Mouse (Mus musculus) embryonic facial prominence, embryonic 13.5 days (tissue): ENCODE results near the gene Sptan1. TPM values are rescaled to one million over a fixed set of nuclear protein-coding genes. Genes with fewer than 3 reads are reported as not detected.

Experiments
- ATAC-seq: fragments of 200-750 bp; cut with Nextera tagmentation; 2 replicates; pipeline ENCODE4 v1.8.0; 2017; ENCODE audit warnings: low read depth; ENCODE audit not compliant: insufficient number of reproducible peaks, insufficient read depth, low FRiP score, low TSS enrichment
- H3K27ac ChIP-seq: fragments of 300-500 bp; sonication (generic); 2 replicates; pipeline ENCODE4 v1.5.1; 2015; ENCODE audit warnings: moderate library complexity, mild to moderate bottlenecking, inconsistent platforms
- H3K27me3 ChIP-seq: fragments of 300-500 bp; sonication (generic); 2 replicates; pipeline ENCODE4 v1.6.1; 2015; ENCODE audit warnings: mild to moderate bottlenecking, inconsistent platforms
- H3K36me3 ChIP-seq: fragments of 300-500 bp; sonication (generic); 2 replicates; pipeline ENCODE4 v1.6.1; 2015; ENCODE audit warnings: mild to moderate bottlenecking, inconsistent platforms
- H3K4me1 ChIP-seq: fragments of 300-500 bp; sonication (generic); 2 replicates; pipeline ENCODE4 v1.6.1; 2015; ENCODE audit warnings: inconsistent platforms
- H3K4me2 ChIP-seq: fragments of 300-500 bp; sonication (generic); 2 replicates; pipeline ENCODE4 v1.6.1; 2015; ENCODE audit warnings: moderate library complexity, mild to moderate bottlenecking, inconsistent platforms
- H3K4me3 ChIP-seq: fragments of 300-500 bp; sonication (generic); 2 replicates; pipeline ENCODE4 v1.5.1; 2015; ENCODE audit warnings: mild to moderate bottlenecking, inconsistent platforms
- H3K9ac ChIP-seq: fragments of 300-500 bp; sonication (generic); 2 replicates; pipeline ENCODE4 v1.6.1; 2015; ENCODE audit warnings: mild to moderate bottlenecking, inconsistent platforms
- H3K9me3 ChIP-seq: fragments of 300-500 bp; sonication (generic); 2 replicates; pipeline ENCODE4 v1.6.1; 2016; ENCODE audit warnings: inconsistent platforms
- WGBS: fragments of 180-500 bp; shearing (Covaris S2); methylation state at CpG from one replicate; pipeline ENCODE4 v1.1.7; 2015; ENCODE audit warnings: mixed read lengths; 5-methylcytosine and 5-hydroxymethylcytosine counted together
- polyA plus RNA-seq: library from polyadenylated mRNA; unstranded; fragments of >200 nt; fragmentation: Nextera tagmentation; extraction: Ambion mirVana; gene quantifications from 2 replicates; pipeline ENCODE4 v1.2.1, GENCODE M21; 2015

Gene Sptan1
- polyA plus RNA-seq, 1 experiment from 2014 or later: 74.3 TPM

GRCm38 (mm10) chr2:30063235-30063634, 97.9 kb downstream of the Sptan1 start:
- peak overlapping the region; percentile 68 for H3K4me3 ChIP-seq
- peak overlapping the region; percentile 96 for H3K27ac ChIP-seq
- H3K4me1 ChIP-seq: peaks cover 37% of the 10 kb centered on the region
- ATAC-seq: no peak
- no peaks in the 10 kb centered on the region for H3K27me3 ChIP-seq
- 6% methylated on average over 8 of the region's 8 CpGs for WGBS
- H3K36me3 ChIP-seq: peaks cover 1% of the 10 kb centered on the region
- peak overlapping the region; percentile 83 for H3K4me2 ChIP-seq
- no peaks in the 10 kb centered on the region for H3K9me3 ChIP-seq
- peak overlapping the region; percentile 85 for H3K9ac ChIP-seq

GRCm38 (mm10) chr2:30063791-30064190, 98.4 kb downstream of the Sptan1 start:
- H3K27ac ChIP-seq: peak overlapping the region; percentile 96
- ATAC-seq: no peak
- peak overlapping the region; percentile 68 for H3K4me3 ChIP-seq
- H3K9ac ChIP-seq: peak overlapping the region; percentile 85
- peaks cover 42% of the 10 kb centered on the region for H3K4me1 ChIP-seq
- peak overlapping the region; percentile 83 for H3K4me2 ChIP-seq
- 7% methylated on average over 3 of the region's 3 CpGs for WGBS
- H3K36me3 ChIP-seq: peaks cover 7% of the 10 kb centered on the region
- no peaks in the 10 kb centered on the region for H3K9me3 ChIP-seq
- no peaks in the 10 kb centered on the region for H3K27me3 ChIP-seq

- Histone ChIP-seq H3K4me2 (peak overlapping the region; percentile 83), H3K27me3 (no peaks in the 10 kb centered on the region), H3K9me3 (no peaks in the 10 kb centered on the region), H3K9ac (peak overlapping the region; percentile 85; the same call in 1 of the 2 replicates), H3K4me3 (peak overlapping the region; percentile 68), H3K4me1 (peaks cover 42% of the 10 kb centered on the region), H3K36me3 (peaks cover 12% of the 10 kb centered on the region), H3K27ac (no peak overlapping the region)
- WGBS: 35% methylated on average over 3 of the region's 3 CpGs
- ATAC-seq: no peak
Observed at GRCm38 (mm10) chr2:30064298-30064697, 98.9 kb downstream of the Sptan1 start.

GRCm38 (mm10) chr2:30066046-30066901, 100.9 kb downstream of the Sptan1 start:
- under 1% methylated on average over 72 of the region's 101 CpGs for WGBS
- Histone ChIP-seq H3K27me3 (no peaks in the 10 kb centered on the region), H3K27ac (peak overlapping the region; percentile 100), H3K4me3 (peak overlapping the region; percentile 80), H3K4me1 (peaks cover 39% of the 10 kb centered on the region), H3K36me3 (peaks cover 27% of the 10 kb centered on the region), H3K9ac (peak overlapping the region; percentile 99), H3K4me2 (peak overlapping the region; percentile 62), H3K9me3 (no peaks in the 10 kb centered on the region)
- peak; percentile 93 for ATAC-seq

GRCm38 (mm10) chr2:30067031-30067888, 101.9 kb downstream of the Sptan1 start:
- H3K4me2 ChIP-seq: peak overlapping the region; percentile 62
- H3K4me1 ChIP-seq: peaks cover 36% of the 10 kb centered on the region
- under 1% methylated on average over 63 of the region's 69 CpGs for WGBS
- no peaks in the 10 kb centered on the region for H3K9me3 ChIP-seq
- ATAC-seq: peak; percentile 1; the same call in 1 of the 2 replicates
- H3K27ac ChIP-seq: peak overlapping the region; percentile 100
- no peaks in the 10 kb centered on the region for H3K27me3 ChIP-seq
- H3K4me3 ChIP-seq: peak overlapping the region; percentile 80
- peaks cover 30% of the 10 kb centered on the region for H3K36me3 ChIP-seq
- H3K9ac ChIP-seq: peak overlapping the region; percentile 99

- peaks cover 35% of the 10 kb centered on the region for H3K4me1 ChIP-seq
- 18% methylated on average over 7 of the region's 7 CpGs for WGBS
Observed at GRCm38 (mm10) chr2:30067962-30068361, 102.6 kb downstream of the Sptan1 start.

GRCm38 (mm10) chr2:30072875-30073274, 107.5 kb downstream of the Sptan1 start:
- H3K4me1 ChIP-seq: peaks cover 13% of the 10 kb centered on the region
- no peak overlapping the region for H3K9ac ChIP-seq
- no peak for ATAC-seq
- H3K9me3 ChIP-seq: no peaks in the 10 kb centered on the region
- no peak overlapping the region; the same call in 1 of the 2 replicates for H3K27ac ChIP-seq
- no peaks in the 10 kb centered on the region for H3K27me3 ChIP-seq
- 81% methylated on average over 7 of the region's 7 CpGs for WGBS
- no peak overlapping the region for H3K4me2 ChIP-seq
- H3K36me3 ChIP-seq: peaks cover 49% of the 10 kb centered on the region
- H3K4me3 ChIP-seq: no peak overlapping the region

More at GRCm38 (mm10) chr2:30067962-30068361, 102.6 kb downstream of the Sptan1 start:
- peak overlapping the region; percentile 99 for H3K9ac ChIP-seq
- no peak overlapping the region for H3K27ac ChIP-seq
- no peak for ATAC-seq
- H3K4me3 ChIP-seq: peak overlapping the region; percentile 80
- H3K9me3 ChIP-seq: no peaks in the 10 kb centered on the region
- H3K4me2 ChIP-seq: peak overlapping the region; percentile 62
- no peaks in the 10 kb centered on the region for H3K27me3 ChIP-seq
- peaks cover 37% of the 10 kb centered on the region for H3K36me3 ChIP-seq

- Histone ChIP-seq H3K27ac (no peak overlapping the region), H3K4me2 (no peak overlapping the region), H3K4me1 (peaks cover 12% of the 10 kb centered on the region), H3K9ac (no peak overlapping the region), H3K27me3 (no peaks in the 10 kb centered on the region), H3K4me3 (no peak overlapping the region), H3K9me3 (no peaks in the 10 kb centered on the region), H3K36me3 (peaks cover 47% of the 10 kb centered on the region)
- no peak for ATAC-seq
- 74% methylated on average over 3 of the region's 3 CpGs for WGBS
Observed at GRCm38 (mm10) chr2:30073285-30073684, 107.9 kb downstream of the Sptan1 start.

- Histone ChIP-seq H3K4me2 (no peak overlapping the region), H3K4me1 (peaks cover 16% of the 10 kb centered on the region), H3K36me3 (peaks cover 24% of the 10 kb centered on the region), H3K27me3 (no peaks in the 10 kb centered on the region), H3K27ac (no peak overlapping the region), H3K9me3 (no peaks in the 10 kb centered on the region), H3K4me3 (no peak overlapping the region), H3K9ac (no peak overlapping the region)
- no peak for ATAC-seq
- 89% methylated on average over 3 of the region's 3 CpGs for WGBS
Observed at GRCm38 (mm10) chr2:30075625-30076024, 110.3 kb downstream of the Sptan1 start.

- peaks cover 26% of the 10 kb centered on the region for H3K36me3 ChIP-seq
- no peak overlapping the region for H3K9ac ChIP-seq
- ATAC-seq: no peak
- 90% methylated on average over 9 of the region's 9 CpGs for WGBS
- H3K4me2 ChIP-seq: no peak overlapping the region
- H3K27ac ChIP-seq: no peak overlapping the region
- no peaks in the 10 kb centered on the region for H3K27me3 ChIP-seq
- H3K4me3 ChIP-seq: no peak overlapping the region
- peaks cover 16% of the 10 kb centered on the region for H3K4me1 ChIP-seq
- no peaks in the 10 kb centered on the region for H3K9me3 ChIP-seq
Observed at GRCm38 (mm10) chr2:30076439-30076838, 111.1 kb downstream of the Sptan1 start.

- no peak for ATAC-seq
- 58% methylated on average over 6 of the region's 6 CpGs for WGBS
- Histone ChIP-seq H3K27me3 (no peaks in the 10 kb centered on the region), H3K4me1 (peaks cover 16% of the 10 kb centered on the region), H3K9ac (peak overlapping the region; percentile 74; the same call in 1 of the 2 replicates), H3K27ac (peak overlapping the region; percentile 88), H3K4me2 (peak overlapping the region; percentile 92), H3K36me3 (peaks cover 23% of the 10 kb centered on the region), H3K9me3 (no peaks in the 10 kb centered on the region), H3K4me3 (peak overlapping the region; percentile 62)
Observed at GRCm38 (mm10) chr2:30076959-30077358, 111.6 kb downstream of the Sptan1 start.
